Mouse (Mus musculus): ENCODE results near the gene Wdr25.
A peak's percentile ranks its signal among the peaks of the same experiment; 100 is the strongest.

The Wdr25 gene

GRCm38 (mm10) chr12:108979977-108980376 is 86.5 kb downstream of the Wdr25 start:
- no peak for ATAC-seq (ENCODE audit: insufficient number of reproducible peaks, low FRiP score, low TSS enrichment)

GRCm38 (mm10) chr12:108981941-108982683 is 88.7 kb downstream of the Wdr25 start:
- ATAC-seq (ENCODE audit: insufficient number of reproducible peaks, low FRiP score, low TSS enrichment): no peak

- no peak for ATAC-seq (ENCODE audit: insufficient number of reproducible peaks, low FRiP score, low TSS enrichment)
These were observed 89.2 kb downstream of the Wdr25 start for GRCm38 (mm10) chr12:108982684-108982960.

GRCm38 (mm10) chr12:108983496-108983895 is 90.1 kb downstream of the Wdr25 start:
- ATAC-seq (ENCODE audit: insufficient number of reproducible peaks, low FRiP score, low TSS enrichment): no peak

- no peak for ATAC-seq (ENCODE audit: insufficient number of reproducible peaks, low FRiP score, low TSS enrichment)
These were observed 91.0 kb downstream of the Wdr25 start for GRCm38 (mm10) chr12:108984471-108984870.

GRCm38 (mm10) chr12:108985025-108985424 is 91.6 kb downstream of the Wdr25 start:
- ATAC-seq (ENCODE audit: insufficient number of reproducible peaks, low FRiP score, low TSS enrichment): no peak

- no peak for ATAC-seq (ENCODE audit: insufficient number of reproducible peaks, low FRiP score, low TSS enrichment)
These were observed 94.0 kb downstream of the Wdr25 start for GRCm38 (mm10) chr12:108987448-108987847.

GRCm38 (mm10) chr12:108990425-108990824 is 97.0 kb downstream of the Wdr25 start:
- ATAC-seq (ENCODE audit: insufficient number of reproducible peaks, low FRiP score, low TSS enrichment): no peak

- ATAC-seq (ENCODE audit: insufficient number of reproducible peaks, low FRiP score, low TSS enrichment): no peak
These were observed 99.6 kb downstream of the Wdr25 start for GRCm38 (mm10) chr12:108993046-108993445.

- no peak for ATAC-seq (ENCODE audit: insufficient number of reproducible peaks, low FRiP score, low TSS enrichment)
These were observed 101.1 kb downstream of the Wdr25 start for GRCm38 (mm10) chr12:108994436-108995031.

- ATAC-seq (ENCODE audit: insufficient number of reproducible peaks, low FRiP score, low TSS enrichment): no peak
These were observed 102.7 kb downstream of the Wdr25 start for GRCm38 (mm10) chr12:108995976-108996636.

GRCm38 (mm10) chr12:108997249-108997648 is 103.8 kb downstream of the Wdr25 start:
- no peak for ATAC-seq (ENCODE audit: insufficient number of reproducible peaks, low FRiP score, low TSS enrichment)

GRCm38 (mm10) chr12:109002978-109003377 is 109.5 kb downstream of the Wdr25 start:
- no peak for ATAC-seq (ENCODE audit: insufficient number of reproducible peaks, low FRiP score, low TSS enrichment)

- 0 out of 2 replicates have a peak, but pooled peaks have one; percentile 45 for ATAC-seq (ENCODE audit: insufficient number of reproducible peaks, low FRiP score, low TSS enrichment)
These were observed 116.7 kb downstream of the Wdr25 start for GRCm38 (mm10) chr12:109010070-109010649.

GRCm38 (mm10) chr12:109022181-109022691 is 128.8 kb downstream of the Wdr25 start:
- ATAC-seq (ENCODE audit: insufficient number of reproducible peaks, low FRiP score, low TSS enrichment): peak; percentile 90

- no peak; the same call in 1 of the 2 replicates for ATAC-seq (ENCODE audit: insufficient number of reproducible peaks, low FRiP score, low TSS enrichment)
These were observed 129.5 kb downstream of the Wdr25 start for GRCm38 (mm10) chr12:109022966-109023365.

- ATAC-seq (ENCODE audit: insufficient number of reproducible peaks, low FRiP score, low TSS enrichment): no peak
These were observed 130.3 kb downstream of the Wdr25 start for GRCm38 (mm10) chr12:109023780-109024179.

GRCm38 (mm10) chr12:109037026-109037425 is 143.6 kb downstream of the Wdr25 start:
- ATAC-seq (ENCODE audit: insufficient number of reproducible peaks, low FRiP score, low TSS enrichment): no peak

GRCm38 (mm10) chr12:109038179-109038819 is 144.9 kb downstream of the Wdr25 start:
- no peak for ATAC-seq (ENCODE audit: insufficient number of reproducible peaks, low FRiP score, low TSS enrichment)

GRCm38 (mm10) chr12:109039311-109039710 is 145.9 kb downstream of the Wdr25 start:
- ATAC-seq (ENCODE audit: insufficient number of reproducible peaks, low FRiP score, low TSS enrichment): no peak

- no peak for ATAC-seq (ENCODE audit: insufficient number of reproducible peaks, low FRiP score, low TSS enrichment)
These were observed 151.1 kb downstream of the Wdr25 start for GRCm38 (mm10) chr12:109044497-109044896.

Measured in cerebellum, adult (tissue).